Mouse (Mus musculus): ENCODE data around the gene Spata31d1d. TPM values are rescaled to one million over a fixed set of nuclear protein-coding genes. Genes with fewer than 3 reads are reported as not detected.

Gene Spata31d1d
- total and polyA plus RNA-seq, 3 experiments, result not detected

DNA sequence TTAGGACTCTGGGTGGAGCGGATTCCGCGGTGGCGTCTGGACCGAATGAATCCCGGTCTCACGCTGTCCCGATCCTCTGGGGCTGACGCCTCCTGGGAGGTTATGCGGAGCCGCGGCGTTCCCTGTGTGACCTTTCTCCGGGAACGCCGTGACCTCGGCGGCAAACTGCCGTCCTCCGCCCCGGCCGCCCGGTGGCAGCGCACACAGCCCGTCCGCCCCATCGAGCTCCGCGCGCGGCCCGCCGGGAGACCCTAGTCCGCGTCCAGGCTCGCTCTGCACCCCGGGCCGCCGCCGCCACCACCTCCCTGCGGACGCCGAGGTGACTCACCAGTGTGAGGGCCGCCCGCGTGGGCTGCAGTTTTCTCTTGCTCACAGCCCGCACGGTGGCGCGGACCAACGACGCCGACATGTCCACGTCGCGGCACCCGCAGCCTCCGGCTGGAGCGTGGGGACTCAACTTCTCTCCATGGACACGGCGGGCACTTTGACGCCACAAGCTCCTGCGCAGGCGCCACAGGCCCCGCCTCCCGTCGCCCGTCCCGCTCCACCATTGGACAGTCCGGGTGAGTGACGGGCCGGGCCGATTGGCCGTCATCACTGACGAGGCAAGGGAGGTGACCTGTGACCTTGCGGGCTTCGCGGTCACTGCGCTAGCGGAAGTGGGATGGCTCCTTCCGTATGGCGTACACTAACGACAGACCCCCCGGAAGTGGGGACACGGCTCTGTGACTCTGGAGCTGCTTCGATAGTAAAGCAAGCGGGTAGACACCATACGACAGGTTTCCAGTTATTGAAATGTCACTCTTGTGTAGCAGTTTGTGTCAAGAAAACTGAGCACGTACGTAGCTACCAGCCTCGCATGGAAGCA lies 38.0 kb upstream of the Spata31d1d start, which contains the start of gene Isca1 (continued):
- TF ChIP-seq HCFC1 (IDR thresholded peaks at IDR 0.05; ENCODE audit: low read depth, low read length), result peak; percentile 84
- TF ChIP-seq POLR2A (IDR thresholded peaks at IDR 0.05; ENCODE audit: low read depth, low read length), result peak; percentile 72
- no peak; the same call in 1 of the 2 replicates for TF ChIP-seq MAZ (IDR thresholded peaks at IDR 0.05; ENCODE audit: low read depth, low read length)
- peak; percentile 81 for TF ChIP-seq SIN3A (IDR thresholded peaks at IDR 0.05; ENCODE audit: low read length)
- TF ChIP-seq ZNF384 (IDR thresholded peaks at IDR 0.05; ENCODE audit: low read depth, low read length), result no peak
- TF ChIP-seq ETS1 (conservative IDR thresholded peaks at IDR 0.05; ENCODE audit: low read depth, low read length), result peak; percentile 72
- no peak for TF ChIP-seq USF1 (IDR thresholded peaks at IDR 0.05; ENCODE audit: low read depth, low read length)
- peak; percentile 75; the same call in 1 of the 2 replicates for TF ChIP-seq UBTF (IDR thresholded peaks at IDR 0.05; ENCODE audit: low read depth, low read length)
- TF ChIP-seq EP300 (IDR thresholded peaks at IDR 0.05; ENCODE audit: low read length), result peak; percentile 42; the same call in 1 of the 2 replicates
- peak; percentile 54; the same call in 1 of the 2 replicates for TF ChIP-seq MYC (IDR thresholded peaks at IDR 0.05; ENCODE audit: low read depth, low read length)
- peak; percentile 61; the same call in 1 of the 2 replicates for TF ChIP-seq POLR2AphosphoS2 (IDR thresholded peaks at IDR 0.05; ENCODE audit: low read depth, low read length)
- peak; percentile 70; the same call in 1 of the 2 replicates for TF ChIP-seq KAT2A (IDR thresholded peaks at IDR 0.05; ENCODE audit: insufficient replicate concordance, low read length)
- no peak for TF ChIP-seq SMC3 (IDR thresholded peaks at IDR 0.05; ENCODE audit: low read depth, low read length)
- peak; percentile 57; the same call in 1 of the 2 replicates for TF ChIP-seq MAX (IDR thresholded peaks at IDR 0.05; ENCODE audit: low read length)

DNA sequence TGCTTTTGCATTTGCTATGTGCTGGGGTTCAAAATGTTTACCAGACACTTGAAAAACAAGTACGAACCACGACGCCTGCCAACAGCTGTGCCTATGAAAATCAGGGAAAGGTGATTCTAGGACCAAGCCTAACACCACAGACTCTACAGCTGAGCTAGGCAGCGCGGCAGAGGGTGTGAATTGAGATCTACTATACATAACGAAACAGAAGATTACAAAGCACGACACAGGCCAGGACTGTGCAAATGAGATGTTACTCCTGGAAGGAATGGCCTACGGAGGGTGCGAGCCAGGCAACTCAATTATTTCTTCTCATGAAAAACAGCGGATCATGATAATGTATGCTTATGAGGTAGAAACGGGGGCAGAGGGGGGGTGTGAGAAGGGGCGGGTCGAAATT lies 37.0 kb upstream of the Spata31d1d start:
- in situ Hi-C loops (cut with MboI; ENCODE audit: low pct_ligation_motif_present, low pct_unique_long_range_greater_than_20kb, low sequenced_read_pairs), result no loop called here
- H3K9me3 ChIP-seq (replicated peaks; ENCODE audit: low read length), result no peaks in the 10 kb centered on the region

More for the DNA sequence above, 37.0 kb upstream of the Spata31d1d start:
- dilution Hi-C loops (cut with MboI; ENCODE audit: extremely low pct_ligation_motif_present, extremely low pct_unique_long_range_greater_than_20kb, low sequenced_read_pairs), result no loop called here
- Histone ChIP-seq H3K4me1 (ENCODE audit: control insufficient read depth in 1 of 2, insufficient read depth in 2 of 2) (peaks cover 9 to 32% of the 10 kb centered on the region in 2 experiments; a peak in 3 of 4 replicates), H3K27ac (ENCODE audit: insufficient read depth, low read depth) (no peak overlapping the region), H3K4me3 (replicated peaks in 1 of 3; ENCODE audit: low read depth in 2 of 3, low read length in 2 of 3, poor library complexity in 1 of 3) (peak overlapping the region; percentile 90 to 94 (median 93)), H3K79me2 (replicated peaks; ENCODE audit: control insufficient read depth, extremely low read depth, insufficient read depth, poor library complexity, severe bottlenecking) (peaks cover 27% of the 10 kb centered on the region), H3K27me3 (replicated peaks) (no peaks in the 10 kb centered on the region), H3K36me3 (replicated peaks in 1 of 2; ENCODE audit: control insufficient read depth in 1 of 2, insufficient read depth in 1 of 2, low read length in 1 of 2) (peaks cover 10 to 46% of the 10 kb centered on the region in 2 experiments), H3K9ac (ENCODE audit: insufficient read depth, low read depth) (peak overlapping the region; percentile 58), H3K4me2 (ENCODE audit: insufficient read depth, low read depth, poor library complexity, severe bottlenecking) (peak overlapping the region; percentile 99)
- TF ChIP-seq POLR2AphosphoS2 (IDR thresholded peaks at IDR 0.05; ENCODE audit: low read depth, low read length), result no peak
- TF ChIP-seq SIN3A (IDR thresholded peaks at IDR 0.05; ENCODE audit: low read length), result 0 out of 2 replicates have a peak, but pooled peaks have one; percentile 45
- no peak for DNase-seq (ENCODE audit: extremely low read depth)
